In genomic region chr13:29202562-29202961, GRCm38 (mm10) we compare ENCODE assay signal across 9 mouse cellular contexts.
A peak's percentile ranks its signal among the peaks of the same experiment; 100 is the strongest.
DNase-seq lines count a peak whose midpoint lies in the region; TF ChIP-seq lines count a peak whose summit lies in the region.
"Had no signal": no experiment of that assay in that cellular context is flagged by ENCODE, and none has a peak within 500 bp of the region (broad histone marks: within the 10 kb centered on the region; RNA-seq: fewer than 3 reads in every experiment).

No protein-coding gene starts in this region.

- intact Hi-C loops in left cerebral cortex, postnatal 4 days (cut with DNase I) = no loop called here
- intact Hi-C loops in left cerebral cortex, adult 2 months (cut with DNase I) = no loop called here
- intact Hi-C loops in gastrocnemius, adult 2 months (cut with DNase I) = no loop called here
- intact Hi-C loops in heart, postnatal 25 days (cut with DNase I) = loop anchor here (10.0 kb wide), 1 partner anchor 402 kb away; no protein-coding TSS in a partner anchor

- no peaks in the 10 kb centered on the region for H3K27me3 ChIP-seq in testis, adult 2 months (ENCODE audit: control insufficient read depth, insufficient read depth, low read length)

- no peak for TF ChIP-seq CTCF in left cerebral cortex, adult 2 months (IDR thresholded peaks at IDR 0.05)
- TF ChIP-seq CTCF in gastrocnemius, adult 2 months (IDR thresholded peaks at IDR 0.05) = no peak
- TF ChIP-seq CTCF in testis, adult 2 months (IDR thresholded peaks at IDR 0.05; ENCODE audit: control insufficient read depth, insufficient read depth, insufficient replicate concordance, low read depth, low read length) = no peak

- no peaks in the 10 kb centered on the region for H3K36me3 ChIP-seq in testis, adult 2 months (ENCODE audit: control insufficient read depth, insufficient read depth, low read length)

- 0 out of 2 replicates have a peak, but pooled peaks cover 2% of the 10 kb centered on the region for H3K4me1 ChIP-seq in testis, adult 2 months (ENCODE audit: control insufficient read depth, insufficient read depth, low read length)

- H3K27ac ChIP-seq in left cerebral cortex, adult 2 months = no peak overlapping the region
- no peak overlapping the region for H3K27ac ChIP-seq in gastrocnemius, adult 2 months
- H3K27ac ChIP-seq in testis, adult 2 months (ENCODE audit: control insufficient read depth, insufficient read depth, low read depth, low read length) = peak overlapping the region; percentile 34; the same call in 1 of the 2 replicates

- TF ChIP-seq POLR2A in testis, adult 2 months (IDR thresholded peaks at IDR 0.05; ENCODE audit: control insufficient read depth, low read depth, low read length) = no peak

- peak; percentile 16 for DNase-seq in left cerebral cortex, postnatal 4 days
- no peak for DNase-seq in left cerebral cortex, adult 2 months (ENCODE audit: extremely low spot score in 1 of 2, low spot score in 2 of 2)
- DNase-seq in gastrocnemius, adult 2 months = peak; percentile 67
- peak; percentile 73 for DNase-seq in heart, postnatal 25 days (ENCODE audit: low spot score)
- DNase-seq in cerebellum, adult 8-10 months = no peak
- DNase-seq in embryo, embryonic 10 days (ENCODE audit: low spot score) = no peak
- no peak for DNase-seq in neural tube, embryonic 10.5 days (ENCODE audit: extremely low spot score, low spot score)
- DNase-seq: midbrain, embryonic 14.5 days had no signal

- H3K4me3 ChIP-seq in left cerebral cortex, adult 2 months = no peak overlapping the region
- H3K4me3 ChIP-seq in gastrocnemius, adult 2 months = no peak overlapping the region
- H3K4me3 ChIP-seq in testis, adult 2 months (ENCODE audit: control insufficient read depth, low read depth, low read length) = no peak overlapping the region

Comparison
In these comparisons a context has a peak if more than half of its experiments do, and no peak if none do; other contexts are left out.
1. DNase-seq: peak in left cerebral cortex, postnatal 4 days (single experiment), gastrocnemius, adult 2 months (single experiment) and heart, postnatal 25 days (single experiment); none in left cerebral cortex, adult 2 months (0 of 2), cerebellum, adult 8-10 months (single experiment), embryo, embryonic 10 days (single experiment) and neural tube, embryonic 10.5 days (single experiment).